Mouse (Mus musculus): ENCODE results near the gene Ifna12.
"Not testable (repeated sequence)": the region's sequence is repeated elsewhere in the genome, so short reads cannot be mapped to it uniquely, and the experiment has no call there.

Ifna12 gene

GRCm38 (mm10) chr4:88603276-88603675 lies at the start of gene Ifna12:
Gene Ifna12, minus strand, starts transcription at chr4:88603376.
- DNase-seq (ENCODE audit: low spot score): no peak

GRCm38 (mm10) chr4:88644359-88644758 lies 41.2 kb upstream of the Ifna12 start, which contains the start of gene Ifna13:
Gene Ifna13, minus strand, starts transcription at chr4:88644459.
- DNase-seq (ENCODE audit: low spot score): no peak

DNA sequence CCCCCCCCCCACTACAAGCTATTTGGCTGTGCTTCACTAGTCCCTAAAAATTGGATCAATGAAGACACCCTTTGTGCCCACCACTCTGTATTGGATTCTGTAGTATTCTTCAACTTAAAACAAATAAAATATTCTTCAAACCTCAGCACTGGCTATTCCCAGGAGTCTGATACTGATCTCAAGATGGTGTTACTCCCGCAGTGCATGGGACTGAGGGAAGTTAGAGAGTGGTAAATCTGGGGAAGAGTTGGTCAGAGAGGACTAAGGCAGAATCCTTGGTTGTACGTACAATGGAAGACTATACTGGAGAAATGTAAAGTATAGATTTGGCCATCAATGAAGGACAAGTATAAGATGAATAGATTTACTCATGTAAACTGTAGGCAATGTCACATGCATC lies 39.4 kb upstream of the Ifna12 start:
- no peak for DNase-seq (ENCODE audit: low spot score)

DNA sequence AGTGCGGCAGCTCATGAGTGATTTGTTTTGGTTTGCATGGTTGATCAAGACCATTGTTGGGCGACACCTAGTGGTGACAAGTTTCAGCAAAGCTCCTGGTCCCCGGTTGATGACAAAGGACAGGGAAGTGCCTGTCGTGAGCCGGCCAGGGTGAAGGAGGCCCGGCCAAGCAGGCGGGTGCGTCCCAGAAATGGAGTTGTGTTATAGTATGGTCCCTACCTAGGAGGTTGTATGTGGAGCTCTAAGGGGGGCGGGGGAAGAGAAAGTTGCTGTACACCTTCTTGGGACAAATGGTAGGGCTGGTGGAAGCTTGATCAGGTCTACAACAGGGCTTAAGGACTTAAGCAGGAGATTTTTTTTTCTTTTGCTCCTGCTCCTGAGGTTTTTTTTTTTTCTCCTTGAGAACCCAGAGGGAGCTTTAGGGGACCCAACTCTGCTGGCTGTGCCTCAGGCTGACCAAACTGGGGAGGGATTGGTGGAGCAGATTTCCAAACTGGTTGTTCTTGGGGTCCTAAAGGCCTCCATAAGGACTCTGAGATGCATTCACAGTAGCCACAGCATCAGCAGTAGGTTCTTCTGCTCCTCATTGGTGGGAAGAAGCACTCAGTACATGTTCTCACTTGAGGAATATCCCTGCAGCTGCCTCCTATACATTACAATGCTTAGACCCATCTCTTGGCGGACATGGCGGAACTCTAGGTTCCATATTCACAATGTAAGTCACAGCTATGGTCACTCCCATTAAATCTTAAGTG lies 38.1 kb upstream of the Ifna12 start:
- DNase-seq (ENCODE audit: low spot score): peak; percentile 100

DNA sequence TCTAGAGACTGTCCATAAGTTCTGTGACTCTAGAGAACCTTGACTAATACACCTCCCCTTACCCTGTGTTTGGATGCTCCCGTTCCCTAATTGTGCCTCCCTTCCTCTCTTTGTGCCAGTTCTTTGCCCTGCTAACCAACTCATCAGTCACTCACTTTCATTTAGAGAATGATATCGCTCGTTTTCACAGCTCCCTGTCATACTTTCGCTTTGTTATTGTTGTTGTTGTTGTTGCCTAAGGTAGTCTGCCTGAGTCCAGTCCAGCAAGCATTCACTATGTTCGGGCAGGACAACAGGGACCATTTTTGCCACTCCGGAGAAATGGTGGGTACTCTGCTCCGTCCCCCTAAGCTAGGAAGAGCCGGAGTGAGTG lies 37.5 kb upstream of the Ifna12 start:
- no peak for DNase-seq (ENCODE audit: low spot score)

DNA sequence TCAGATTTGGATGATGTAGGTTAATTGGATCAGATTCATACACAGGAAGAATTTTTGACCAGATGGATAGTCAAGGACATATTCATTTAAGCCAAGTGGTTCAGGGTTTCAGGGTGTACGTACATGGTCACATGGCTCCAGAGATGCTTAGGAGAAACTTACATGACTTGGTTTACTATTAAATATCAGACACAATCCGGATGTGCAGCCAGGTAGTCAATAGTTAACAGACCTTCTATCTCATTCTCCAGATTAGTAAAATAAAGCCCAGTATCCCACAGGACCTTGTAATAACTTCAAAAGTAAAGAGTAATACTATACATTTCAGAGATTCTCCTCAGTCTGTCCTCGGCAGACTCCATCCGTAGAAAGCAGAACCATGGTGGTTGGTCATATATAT lies 31.1 kb upstream of the Ifna12 start, which contains the start of gene C87499:
Gene C87499, minus strand, starts transcription at position 101 of the 400 bp plus-strand sequence.
- DNase-seq (ENCODE audit: low spot score): no peak

- DNase-seq (ENCODE audit: low spot score): no peak
Observed at GRCm38 (mm10) chr4:88592285-88592684, 10.9 kb downstream of the Ifna12 start, which contains the start of gene Ifna9. Gene Ifna9, minus strand, starts transcription at chr4:88592385.

DNA sequence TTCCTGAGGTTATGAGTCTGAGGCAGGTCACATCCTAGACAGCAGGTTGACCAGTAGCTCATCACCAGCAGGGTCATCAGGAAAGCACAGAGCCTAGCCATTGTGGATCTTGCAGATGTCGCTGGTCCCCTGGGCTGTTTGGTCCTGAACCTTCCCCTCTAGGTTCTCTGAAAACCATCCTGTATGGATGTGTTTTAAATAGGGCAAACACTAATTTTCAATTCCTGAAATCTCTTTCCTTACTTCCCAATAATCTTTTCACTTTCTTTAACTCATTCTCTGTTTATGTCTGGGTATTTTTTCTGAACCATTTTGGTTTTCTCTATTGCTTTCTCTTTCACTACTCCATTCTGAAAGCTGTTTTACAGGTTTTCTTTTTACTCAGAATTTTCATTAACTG lies 31.5 kb downstream of the Ifna12 start, which contains the start of gene Ifna14:
Gene Ifna14, minus strand, starts transcription at position 101 of the 400 bp plus-strand sequence.
- no peak for DNase-seq (ENCODE audit: low spot score)

DNA sequence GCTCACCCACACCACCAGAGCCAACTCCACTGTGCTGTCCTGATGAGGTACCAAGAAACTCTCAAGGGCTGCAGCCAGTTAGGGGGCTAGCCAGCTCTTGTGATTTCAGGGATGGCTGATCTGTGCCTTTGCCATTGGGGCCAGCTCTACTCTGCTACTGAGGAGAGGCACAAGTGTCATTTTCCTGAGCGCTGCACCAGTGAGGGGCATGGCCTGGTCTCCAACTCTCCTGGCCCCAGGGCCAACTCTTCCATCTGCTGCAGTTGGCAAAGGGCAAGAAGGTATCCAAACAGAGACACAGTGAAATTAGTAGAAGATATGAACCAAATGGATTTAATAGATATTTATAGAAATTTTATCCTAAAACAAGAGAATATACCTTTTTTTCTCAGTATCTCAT lies 41.4 kb downstream of the Ifna12 start:
- no peak for DNase-seq (ENCODE audit: low spot score)

GRCm38 (mm10) chr4:88558145-88558544 lies 45.0 kb downstream of the Ifna12 start, which contains the start of gene Ifna15:
Gene Ifna15, minus strand, starts transcription at chr4:88558245.
- not testable (repeated sequence) for DNase-seq (ENCODE audit: low spot score)
